Mouse (Mus musculus) kidney, postnatal 4 days (tissue): ENCODE results near the gene Gm13289.
"Not testable (repeated sequence)": the region's sequence is repeated elsewhere in the genome, so short reads cannot be mapped to it uniquely, and the experiment has no call there.

Experiments
- DNase-seq, 2 experiments: peaks; one replicate each; pipeline ENCODE4 v3.0.0; 2021; ENCODE audit warnings: mixed read lengths in 2 of 2

Gm13289 gene

DNA sequence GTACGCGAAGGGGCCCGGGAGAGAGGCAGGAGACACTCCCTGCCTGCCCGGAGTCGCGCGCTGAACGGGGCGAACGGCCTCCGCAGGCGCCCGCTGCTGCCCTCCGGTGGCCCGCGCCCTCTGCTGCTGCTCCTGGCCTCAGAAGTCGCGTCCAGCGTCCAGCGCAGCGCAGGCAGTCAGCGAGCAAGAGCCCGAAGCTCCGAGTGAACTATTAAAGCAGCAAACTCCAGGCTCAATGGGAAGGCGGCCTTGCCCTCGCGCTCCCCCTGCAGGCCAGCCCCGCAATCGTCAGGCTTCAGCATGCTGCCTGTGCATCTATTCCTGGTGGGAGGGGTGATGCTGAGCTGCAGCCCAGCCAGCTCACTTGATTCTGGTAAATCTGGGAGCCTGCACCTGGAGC is at the start of gene Gm13289:
Gene Gm13289, plus strand, starts transcription at position 301 of the 400 bp plus-strand sequence.
- not testable (repeated sequence) for DNase-seq

DNA sequence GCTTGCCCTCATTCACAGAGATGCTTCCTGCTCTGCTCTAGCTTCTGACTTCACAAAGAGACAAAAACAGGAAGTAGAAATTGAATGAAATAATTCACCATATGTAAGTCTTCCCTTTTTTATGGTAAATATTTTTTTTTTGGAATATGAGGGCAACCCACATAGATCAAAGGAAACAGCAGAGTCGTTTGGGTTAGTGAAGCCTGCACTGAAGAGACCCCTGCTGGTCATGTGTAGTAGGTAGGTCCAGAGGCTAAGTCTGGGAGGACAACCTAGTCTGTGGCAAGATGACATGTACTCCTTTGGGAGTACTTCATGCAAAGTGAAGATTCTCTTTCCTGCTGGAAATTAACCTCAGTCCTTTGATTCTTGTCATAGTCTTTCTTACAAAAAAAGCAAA is 49.4 kb upstream of the Gm13289 start:
- DNase-seq = peak; percentile 45 to 70

DNA sequence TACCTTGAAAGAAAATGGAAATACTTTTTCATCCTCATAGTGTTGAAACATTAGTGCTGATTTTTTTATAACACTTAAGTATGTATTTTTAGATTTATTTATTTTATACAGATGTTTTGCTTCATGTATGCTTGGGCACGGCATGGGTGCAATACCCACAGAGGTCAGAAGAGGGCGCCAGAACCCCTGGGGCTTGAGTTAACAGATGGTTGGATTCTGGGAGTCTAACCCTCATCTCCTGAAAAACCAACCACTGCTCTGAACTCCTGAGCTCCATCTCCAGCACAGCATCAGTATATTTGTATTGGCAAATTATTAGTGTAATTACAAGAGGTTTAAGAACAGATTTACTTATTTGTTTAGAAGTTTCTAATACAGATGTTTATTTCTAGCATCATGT is 38.2 kb upstream of the Gm13289 start:
- DNase-seq = peak; percentile 85 to 87

DNA sequence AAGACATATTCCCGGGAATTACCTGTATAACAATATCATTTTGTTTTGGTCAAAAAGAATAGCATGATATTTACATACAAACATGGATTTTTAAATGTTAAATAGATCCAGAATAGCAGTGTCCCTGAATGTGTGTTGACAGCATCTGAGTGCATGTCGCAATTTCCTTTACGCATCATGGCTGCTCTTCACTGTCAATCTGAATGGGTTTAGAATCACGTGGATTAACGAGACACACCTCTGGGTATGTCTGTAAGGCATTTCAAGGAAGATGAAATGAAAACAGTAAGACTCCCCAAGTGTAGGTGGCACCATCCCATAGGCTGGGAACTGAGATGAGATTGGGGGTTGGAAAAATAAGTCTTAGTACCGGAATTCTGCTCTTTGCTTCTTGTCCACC is 37.7 kb upstream of the Gm13289 start:
- DNase-seq = no peak

DNA sequence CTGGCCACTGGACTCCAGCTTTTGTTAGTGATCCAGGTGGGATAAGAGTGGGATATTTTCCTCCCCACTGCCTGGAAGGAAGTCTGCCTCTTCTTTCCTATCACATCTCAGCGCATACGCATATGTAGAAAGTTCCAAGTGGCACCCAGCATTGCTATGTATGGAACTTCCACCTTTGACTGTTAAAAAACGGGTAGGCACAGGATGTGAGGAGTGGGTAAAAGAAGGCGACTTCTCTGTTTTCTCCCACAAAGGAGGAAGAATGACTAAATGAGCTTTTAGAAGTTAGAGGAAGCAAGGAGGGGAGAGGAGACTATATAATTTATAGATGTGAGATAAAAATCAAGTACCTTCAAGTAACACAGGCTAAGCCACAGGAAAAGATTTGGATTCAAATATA is 35.3 kb upstream of the Gm13289 start:
- no peak for DNase-seq

DNA sequence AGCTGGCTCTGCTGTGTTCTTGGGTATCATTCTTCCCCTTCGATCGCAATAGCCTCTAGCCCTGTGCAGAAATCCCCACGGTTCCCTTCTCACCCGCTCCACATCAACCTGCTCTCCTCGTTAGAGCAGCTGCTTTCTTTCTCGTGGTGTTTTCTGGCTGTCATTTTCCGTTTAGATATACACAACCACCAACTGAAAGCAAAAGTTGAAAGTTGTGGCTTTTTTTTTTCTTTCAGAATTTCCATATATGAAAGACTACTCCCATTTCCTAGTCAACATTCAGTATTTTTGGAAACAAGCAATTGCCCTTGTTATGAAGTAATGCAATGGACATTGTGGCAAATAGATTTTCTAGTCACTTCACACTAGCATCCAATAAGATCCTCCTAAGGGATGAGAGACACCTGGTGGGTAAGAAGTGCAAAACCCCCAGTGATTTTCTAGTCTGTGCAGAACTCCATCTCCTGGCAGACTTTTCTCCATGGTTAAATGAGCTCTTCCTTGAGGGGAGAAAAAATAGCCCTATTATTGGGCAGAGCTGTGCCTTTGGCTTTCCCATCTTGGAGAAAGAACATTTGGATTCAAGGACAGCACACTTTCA is 33.9 kb upstream of the Gm13289 start:
- DNase-seq = no peak

DNA sequence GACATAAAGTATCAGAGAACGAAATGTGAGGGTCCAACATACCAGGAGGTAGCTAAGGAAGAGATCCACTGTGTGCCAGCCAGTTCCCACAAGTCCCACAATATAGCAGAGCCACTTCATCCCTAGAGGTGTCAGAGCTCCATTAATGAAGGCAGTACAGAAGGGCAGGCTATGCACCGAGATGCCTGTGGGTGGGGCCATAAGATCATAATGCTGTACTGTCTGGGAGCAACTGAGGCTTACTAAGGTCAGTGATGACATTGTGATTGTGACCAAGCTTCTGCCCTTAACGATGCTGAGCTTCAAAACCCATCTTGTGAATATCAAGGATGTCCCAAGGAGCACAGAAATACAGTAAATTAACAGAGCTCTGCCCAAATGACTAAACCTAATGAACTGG is 32.5 kb upstream of the Gm13289 start:
- no peak for DNase-seq

DNA sequence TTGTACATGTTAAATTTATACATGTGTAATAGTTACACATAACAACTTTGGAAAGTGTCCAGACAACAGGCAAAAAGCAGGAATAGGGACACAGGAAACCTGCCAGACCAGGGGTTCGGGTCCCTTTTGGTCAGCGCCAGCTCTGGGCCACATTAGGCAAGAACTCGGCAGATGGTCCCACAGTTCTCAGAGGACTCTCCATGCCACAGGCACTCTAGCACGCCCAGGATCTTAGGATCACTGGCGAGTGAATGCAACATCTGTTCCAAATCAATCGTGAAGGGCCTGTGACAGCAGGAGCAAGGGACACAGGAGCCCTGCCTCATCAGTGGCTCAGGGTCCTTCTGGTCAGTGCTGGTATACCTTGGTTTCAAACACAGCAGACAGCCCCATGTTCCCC is 26.8 kb upstream of the Gm13289 start:
- DNase-seq = no peak

DNA sequence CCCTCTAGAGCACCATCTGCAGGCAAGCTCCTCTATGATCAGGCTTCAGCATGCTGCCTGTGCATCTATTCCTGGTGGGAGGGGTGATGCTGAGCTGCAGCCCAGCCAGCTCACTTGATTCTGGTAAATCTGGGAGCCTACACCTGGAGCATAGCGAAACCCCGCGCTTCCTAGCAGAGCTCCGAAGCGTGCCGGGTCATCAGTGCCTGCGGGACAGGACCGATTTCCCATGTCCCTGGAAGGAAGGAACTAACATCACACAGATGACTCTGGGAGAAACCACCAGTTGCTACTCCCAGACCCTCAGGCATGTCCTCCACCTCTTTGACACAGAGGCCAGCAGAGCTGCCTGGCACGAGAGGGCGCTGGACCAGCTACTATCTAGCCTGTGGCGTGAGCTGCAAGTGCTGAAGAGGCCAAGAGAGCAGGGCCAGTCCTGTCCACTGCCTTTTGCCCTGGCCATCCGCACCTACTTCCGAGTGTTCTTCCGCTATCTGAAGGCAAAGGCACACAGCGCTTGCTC is 21.8 kb upstream of the Gm13289 start, which contains the start of gene Gm13271:
Gene Gm13271, plus strand, starts transcription at position 51 of the 523 bp plus-strand sequence.
- DNase-seq = peak; percentile 59 to 61

DNA sequence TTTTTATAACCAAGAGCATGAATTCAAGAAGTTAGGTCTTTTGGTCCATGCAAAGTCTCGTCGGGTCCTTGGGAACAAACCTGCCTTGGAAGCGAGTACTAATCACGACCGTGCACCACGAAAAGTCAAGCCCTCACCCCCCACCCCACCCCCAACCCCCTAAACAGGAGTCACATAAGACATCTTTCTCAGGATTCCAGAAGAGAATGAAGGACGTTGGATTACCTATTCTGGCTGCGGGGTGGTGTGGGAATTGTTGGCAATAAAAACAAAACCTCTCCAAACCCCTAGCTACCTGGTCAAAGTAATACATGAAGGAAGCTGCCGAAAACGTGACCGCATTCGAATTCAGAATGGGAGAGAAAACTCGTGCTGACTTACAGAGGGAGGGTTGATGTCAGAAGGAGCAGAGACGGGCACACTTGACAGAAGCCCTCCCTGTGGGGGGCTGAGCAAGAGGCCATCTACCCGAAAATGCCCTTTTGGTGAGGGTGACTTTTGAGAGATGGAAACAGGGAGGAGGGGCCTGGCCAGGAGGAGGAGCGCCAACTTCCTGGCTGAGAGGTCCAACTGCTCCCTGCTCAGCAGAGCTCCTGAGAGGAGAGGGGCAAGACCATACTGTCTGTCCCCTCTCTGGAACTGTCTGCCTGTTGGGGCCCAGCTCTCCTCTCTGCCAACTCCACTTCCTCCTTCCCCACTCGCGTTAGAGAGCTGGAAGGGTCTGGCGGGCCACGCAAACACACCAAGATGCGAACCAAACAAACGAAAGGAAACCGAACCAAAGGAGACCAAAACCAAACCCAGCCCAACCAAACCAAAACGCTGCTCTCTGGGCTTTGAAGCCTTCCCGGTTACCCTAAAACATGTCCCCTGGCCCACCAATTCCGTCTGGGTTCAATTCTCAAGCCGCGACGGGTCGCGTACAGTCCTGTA is 19.9 kb upstream of the Gm13289 start:
- DNase-seq = peak in 1 of 2 experiments; percentile 27

DNA sequence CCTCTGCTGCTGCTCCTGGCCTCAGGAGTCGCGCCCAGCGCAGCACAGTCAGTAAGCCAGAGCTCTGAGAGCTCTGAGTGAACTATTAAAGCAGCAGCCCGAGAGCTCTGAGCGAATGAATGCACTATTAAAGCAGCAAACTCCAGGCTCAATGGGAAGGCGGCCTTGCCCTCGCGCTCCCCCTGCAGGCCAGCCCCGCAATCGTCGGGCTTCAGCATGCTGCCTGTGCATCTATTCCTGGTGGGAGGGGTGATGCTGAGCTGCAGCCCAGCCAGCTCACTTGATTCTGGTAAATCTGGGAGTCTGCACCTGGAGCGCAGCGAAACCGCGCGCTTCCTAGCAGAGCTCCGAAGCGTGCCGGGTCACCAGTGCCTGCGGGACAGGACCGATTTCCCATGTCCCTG is 19.1 kb upstream of the Gm13289 start:
- peak; percentile 87 to 91 for DNase-seq

DNA sequence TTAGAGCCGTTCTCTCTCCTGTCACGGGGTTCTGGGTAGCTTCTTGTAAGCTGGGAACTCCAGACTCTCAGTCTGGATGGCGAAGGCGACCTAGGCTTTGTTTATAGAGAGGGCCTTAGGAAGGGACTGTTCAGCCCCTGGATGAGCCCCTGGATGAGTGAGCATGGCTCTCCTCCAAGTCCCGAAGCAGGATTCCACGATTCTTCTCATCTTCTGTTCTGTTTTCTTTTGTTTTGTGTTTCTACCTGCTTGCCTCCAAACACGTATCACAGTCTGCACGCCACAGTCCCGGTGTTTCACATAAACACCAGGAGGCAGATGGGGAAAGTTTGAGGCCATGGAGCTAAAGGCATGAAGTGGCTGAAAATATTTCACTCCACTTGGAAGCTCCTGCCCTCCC is 18.0 kb upstream of the Gm13289 start:
- not testable (repeated sequence) for DNase-seq

DNA sequence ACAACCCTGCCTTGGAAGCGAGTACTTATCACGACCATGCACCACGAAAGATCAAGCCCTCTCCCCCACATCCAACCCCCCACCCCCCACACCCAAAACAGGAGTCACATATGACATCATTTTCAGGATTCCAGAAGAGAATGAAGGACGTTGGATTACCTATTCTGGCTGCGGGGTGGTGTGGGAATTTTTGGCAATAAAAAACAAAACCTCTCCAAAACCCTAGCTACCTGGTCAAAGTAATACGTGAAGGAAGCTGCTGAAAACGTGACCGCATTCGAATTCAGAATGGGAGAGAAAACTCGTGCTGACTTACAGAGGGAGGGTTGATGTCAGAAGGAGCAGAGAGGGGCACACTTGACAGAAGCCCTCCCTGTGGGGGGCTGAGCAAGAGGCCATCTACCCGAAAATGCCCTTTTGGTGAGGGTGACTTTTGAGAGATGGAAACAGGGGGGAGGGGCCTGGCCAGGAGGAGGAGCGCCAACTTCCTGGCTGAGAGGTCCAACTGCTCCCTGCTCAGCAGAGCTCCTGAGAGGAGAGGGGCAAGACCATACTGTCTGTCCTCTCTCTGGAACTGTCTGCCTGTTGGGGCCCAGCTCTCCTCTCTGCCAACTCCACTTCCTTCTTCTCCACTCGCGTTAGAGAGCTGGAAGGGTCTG is 17.0 kb upstream of the Gm13289 start, which contains the start of gene Gm13283:
Gene Gm13283, plus strand, starts transcription at position 510 of the 659 bp plus-strand sequence.
- peak; percentile 44 to 61 for DNase-seq

DNA sequence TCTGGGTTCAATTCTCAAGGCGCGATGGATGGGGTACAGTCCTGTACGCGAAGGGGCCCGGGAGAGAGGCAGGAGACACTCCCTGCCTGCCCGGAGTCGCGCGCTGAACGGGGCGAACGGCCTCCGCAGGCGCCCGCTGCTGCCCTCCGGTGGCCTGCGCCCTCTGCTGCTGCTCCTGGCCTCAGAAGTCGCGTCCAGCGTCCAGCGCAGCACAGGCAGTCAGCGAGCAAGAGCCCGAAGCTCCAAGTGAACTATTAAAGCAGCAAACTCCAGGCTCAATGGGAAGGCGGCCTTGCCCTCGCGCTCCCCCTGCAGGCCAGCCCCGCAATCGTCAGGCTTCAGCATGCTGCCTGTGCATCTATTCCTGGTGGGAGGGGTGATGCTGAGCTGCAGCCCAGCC is 16.3 kb upstream of the Gm13289 start:
- peak; percentile 80 to 89 for DNase-seq

DNA sequence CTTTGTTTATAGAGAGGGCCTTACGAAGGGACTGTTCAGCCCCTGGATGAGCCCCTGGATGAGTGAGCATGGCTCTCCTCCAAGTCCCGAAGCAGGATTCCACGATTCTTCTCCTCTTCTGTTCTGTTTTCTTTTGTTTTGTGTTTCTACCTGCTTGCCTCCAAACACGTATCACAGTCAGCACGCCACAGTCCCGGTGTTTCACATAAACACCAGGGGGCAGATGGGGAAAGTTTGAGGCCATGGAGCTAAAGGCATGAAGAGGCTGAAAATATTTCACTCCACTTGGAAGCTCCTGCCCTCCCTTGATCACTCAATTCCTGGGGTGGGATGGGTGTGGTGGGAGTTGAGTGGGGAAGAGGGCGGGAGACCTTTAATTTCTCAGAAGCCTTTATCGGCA is 14.9 kb upstream of the Gm13289 start:
- peak; percentile 67 to 74 for DNase-seq

DNA sequence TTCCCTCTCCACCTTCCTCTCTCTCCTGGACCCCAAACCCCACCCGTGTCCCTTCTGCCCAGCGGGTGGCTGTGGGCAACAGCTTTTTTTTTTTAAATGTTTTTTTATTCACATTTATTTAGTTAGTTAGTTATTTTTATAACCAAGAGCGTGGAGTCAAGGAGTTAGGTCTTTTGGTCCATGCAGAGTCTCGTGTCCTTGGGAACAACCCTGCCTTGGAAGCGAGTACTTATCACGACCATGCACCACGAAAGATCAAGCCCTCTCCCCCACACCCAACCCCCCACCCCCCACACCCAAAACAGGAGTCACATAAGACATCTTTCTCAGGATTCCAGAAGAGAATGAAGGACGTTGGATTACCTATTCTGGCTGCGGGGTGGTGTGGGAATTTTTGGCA is 14.4 kb upstream of the Gm13289 start:
- peak in 1 of 2 experiments; percentile 22 for DNase-seq

DNA sequence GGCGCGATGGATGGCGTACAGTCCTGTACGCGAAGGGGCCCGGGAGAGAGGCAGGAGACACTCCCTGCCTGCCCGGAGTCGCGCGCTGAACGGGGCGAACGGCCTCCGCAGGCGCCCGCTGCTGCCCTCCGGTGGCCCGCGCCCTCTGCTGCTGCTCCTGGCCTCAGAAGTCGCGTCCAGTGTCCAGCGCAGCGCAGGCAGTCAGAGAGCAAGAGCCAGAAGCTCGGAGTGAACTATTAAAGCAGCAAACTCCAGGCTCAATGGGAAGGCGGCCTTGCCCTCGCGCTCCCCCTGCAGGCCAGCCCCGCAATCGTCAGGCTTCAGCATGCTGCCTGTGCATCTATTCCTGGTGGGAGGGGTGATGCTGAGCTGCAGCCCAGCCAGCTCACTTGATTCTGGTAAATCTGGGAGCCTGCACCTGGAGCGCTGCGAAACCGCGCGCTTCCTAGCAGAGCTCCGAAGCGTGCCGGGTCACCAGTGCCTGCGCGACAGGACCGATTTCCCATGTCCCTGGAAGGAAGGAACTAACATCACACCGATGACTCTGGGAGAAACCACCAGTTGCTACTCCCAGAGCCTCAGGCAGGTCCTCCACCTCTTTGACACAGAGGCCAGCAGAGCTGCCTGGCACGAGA is 13.2 kb upstream of the Gm13289 start:
- peak; percentile 55 to 78 for DNase-seq

DNA sequence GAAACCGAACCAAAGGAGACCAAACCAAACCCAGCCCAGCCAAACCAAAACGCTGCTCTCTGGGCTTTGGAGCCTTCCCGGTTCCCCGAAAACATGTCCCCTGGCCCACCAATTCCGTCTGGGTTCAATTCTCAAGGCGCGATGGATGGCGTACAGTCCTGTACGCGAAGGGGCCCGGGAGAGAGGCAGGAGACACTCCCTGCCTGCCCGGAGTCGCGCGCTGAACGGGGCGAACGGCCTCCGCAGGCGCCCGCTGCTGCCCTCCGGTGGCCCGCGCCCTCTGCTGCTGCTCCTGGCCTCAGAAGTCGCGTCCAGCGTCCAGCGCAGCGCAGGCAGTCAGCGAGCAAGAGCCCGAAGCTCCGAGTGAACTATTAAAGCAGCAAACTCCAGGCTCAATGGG is 3.2 kb upstream of the Gm13289 start, which contains the start of gene Gm13290:
Gene Gm13290, plus strand, starts transcription at position 301 of the 400 bp plus-strand sequence.
- not testable (repeated sequence) for DNase-seq

DNA sequence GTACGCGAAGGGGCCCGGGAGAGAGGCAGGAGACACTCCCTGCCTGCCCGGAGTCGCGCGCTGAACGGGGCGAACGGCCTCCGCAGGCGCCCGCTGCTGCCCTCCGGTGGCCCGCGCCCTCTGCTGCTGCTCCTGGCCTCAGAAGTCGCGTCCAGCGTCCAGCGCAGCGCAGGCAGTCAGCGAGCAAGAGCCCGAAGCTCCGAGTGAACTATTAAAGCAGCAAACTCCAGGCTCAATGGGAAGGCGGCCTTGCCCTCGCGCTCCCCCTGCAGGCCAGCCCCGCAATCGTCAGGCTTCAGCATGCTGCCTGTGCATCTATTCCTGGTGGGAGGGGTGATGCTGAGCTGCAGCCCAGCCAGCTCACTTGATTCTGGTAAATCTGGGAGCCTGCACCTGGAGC is 2.8 kb downstream of the Gm13289 start, which contains the start of gene Gm13272:
Gene Gm13272, plus strand, starts transcription at position 301 of the 400 bp plus-strand sequence.
- not testable (repeated sequence) for DNase-seq

DNA sequence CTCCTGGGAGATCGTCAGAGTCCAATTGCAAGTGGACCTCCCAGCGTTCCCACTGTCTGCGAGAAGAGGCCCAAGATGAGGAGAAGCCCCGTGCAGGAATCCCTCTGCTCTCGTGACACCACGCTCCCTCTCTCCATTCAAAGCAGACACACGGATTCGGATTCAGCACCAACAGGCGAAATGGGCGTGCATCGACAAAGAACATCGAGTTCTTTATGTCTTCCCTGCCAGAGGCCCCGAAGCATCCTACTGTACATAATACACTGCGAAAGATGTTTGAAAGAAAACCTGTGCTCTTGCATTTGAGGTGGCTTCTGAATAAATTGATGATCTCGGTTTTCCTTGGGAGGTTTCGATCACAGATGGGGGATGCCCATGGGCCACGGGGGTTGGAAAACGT is 3.6 kb downstream of the Gm13289 start:
- DNase-seq = not testable (repeated sequence)

DNA sequence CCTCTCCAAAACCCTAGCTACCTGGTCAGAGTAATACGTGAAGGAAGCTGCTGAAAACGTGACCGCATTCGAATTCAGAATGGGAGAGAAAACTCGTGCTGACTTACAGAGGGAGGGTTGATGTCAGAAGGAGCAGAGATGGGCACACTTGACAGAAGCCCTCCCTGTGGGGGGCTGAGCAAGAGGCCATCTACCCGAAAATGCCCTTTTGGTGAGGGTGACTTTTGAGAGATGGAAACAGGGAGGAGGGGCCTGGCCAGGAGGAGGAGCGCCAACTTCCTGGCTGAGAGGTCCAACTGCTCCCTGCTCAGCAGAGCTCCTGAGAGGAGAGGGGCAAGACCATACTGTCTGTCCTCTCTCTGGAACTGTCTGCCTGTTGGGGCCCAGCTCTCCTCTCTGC is 5.1 kb downstream of the Gm13289 start, which contains the start of gene Ifnz:
Gene Ifnz, plus strand, starts transcription at position 301 of the 400 bp plus-strand sequence.
- DNase-seq = not testable (repeated sequence)

DNA sequence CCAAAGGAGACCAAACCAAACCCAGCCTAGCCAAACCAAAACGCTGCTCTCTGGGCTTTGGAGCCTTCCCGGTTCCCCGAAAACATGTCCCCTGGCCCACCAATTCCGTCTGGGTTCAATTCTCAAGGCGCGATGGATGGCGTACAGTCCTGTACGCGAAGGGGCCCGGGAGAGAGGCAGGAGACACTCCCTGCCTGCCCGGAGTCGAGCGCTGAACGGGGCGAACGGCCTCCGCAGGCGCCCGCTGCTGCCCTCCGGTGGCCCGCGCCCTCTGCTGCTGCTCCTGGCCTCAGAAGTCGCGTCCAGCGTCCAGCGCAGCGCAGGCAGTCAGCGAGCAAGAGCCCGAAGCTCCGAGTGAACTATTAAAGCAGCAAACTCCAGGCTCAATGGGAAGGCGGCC is 5.6 kb downstream of the Gm13289 start:
- DNase-seq = peak; percentile 29 to 39
